Mouse (Mus musculus) ES-E14 (cell line): ENCODE data around the gene Ostf1.

Experiments used
- CHD2 ChIP-seq: IDR thresholded peaks from 2 replicates; pipeline ENCODE4 v1.6.1; 2014; ENCODE audit warnings: mild to moderate bottlenecking, low read depth, low read length, inconsistent platforms
- HCFC1 ChIP-seq: IDR thresholded peaks from 2 replicates; pipeline ENCODE4 v1.6.1; 2012; ENCODE audit warnings: low read length, inconsistent platforms, borderline replicate concordance; ENCODE audit not compliant: insufficient read depth
- MAFK ChIP-seq: IDR thresholded peaks from 2 replicates; pipeline ENCODE4 v1.6.1; 2014; ENCODE audit warnings: mild to moderate bottlenecking, low read depth, low read length, inconsistent platforms; ENCODE audit not compliant: insufficient read depth
- ZC3H11A ChIP-seq: IDR thresholded peaks from 2 replicates; pipeline ENCODE4 v1.6.1; 2012; ENCODE audit warnings: low read depth, mild to moderate bottlenecking, inconsistent platforms, low read length, borderline replicate concordance
- ZNF384 ChIP-seq: IDR thresholded peaks from 2 replicates; pipeline ENCODE4 v1.6.1; 2012; ENCODE audit warnings: low read depth, low read length, inconsistent platforms

- TF ChIP-seq HCFC1 (no peak), ZC3H11A (no peak), MAFK (no peak), CHD2 (no peak), ZNF384 (no peak)
Observed at GRCm38 (mm10) chr19:18590942-18591354, 40.7 kb downstream of the Ostf1 start.
